Mouse (Mus musculus) MEL-GATA-1-ER (cell line): ENCODE data around the gene Klk1b1.
"Not testable (repeated sequence)": the region's sequence is repeated elsewhere in the genome, so short reads cannot be mapped to it uniquely, and the experiment has no call there.

ENCODE experiments used
- DNase-seq: peaks from one replicate; pipeline ENCODE4 v3.0.0-alpha.2; 2012; ENCODE audit warnings: low read depth; ENCODE audit errors: extremely low read depth

Klk1b1 gene

GRCm38 (mm10) chr7:44004847-44005246, 38.3 kb downstream of the Klk1b1 start:
- DNase-seq: no peak

GRCm38 (mm10) chr7:44011868-44012267, 45.3 kb downstream of the Klk1b1 start, which contains the start of gene Klk1b26:
Klk1b26 (plus strand) TSS chr7:44012168.
- DNase-seq: not testable (repeated sequence)

GRCm38 (mm10) chr7:44014666-44015065, 48.1 kb downstream of the Klk1b1 start:
- not testable (repeated sequence) for DNase-seq

GRCm38 (mm10) chr7:44015071-44015470, 48.5 kb downstream of the Klk1b1 start:
- DNase-seq: no peak
